Mouse (Mus musculus) cerebellum, postnatal 10 days (tissue): ENCODE data around the gene Vmn1r41.

Source experiments
- DNase-seq, 2 experiments: peaks; one replicate each; pipeline ENCODE4 v3.0.0; 2021; ENCODE audit warnings: mixed read lengths in 2 of 2

The Vmn1r41 gene

DNA sequence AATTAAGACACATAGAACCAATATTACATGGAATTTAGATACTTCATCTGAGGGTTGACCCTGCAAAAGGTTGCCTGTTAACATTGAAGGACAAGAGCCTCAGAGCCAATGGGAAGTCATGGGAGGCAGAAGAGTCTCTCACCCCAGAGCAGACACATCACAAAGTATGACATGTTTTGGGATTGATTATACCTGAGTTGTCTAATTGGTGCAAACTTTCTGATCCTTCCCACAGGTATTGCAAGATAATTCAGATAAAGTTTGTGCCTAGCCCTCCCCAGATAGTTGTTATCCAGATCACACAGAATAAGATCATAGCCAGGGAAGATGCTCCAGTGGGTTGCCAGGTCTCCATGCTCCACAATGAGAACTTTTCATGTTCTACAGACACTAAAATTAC is at the start of gene Vmn1r41:
Gene Vmn1r41, plus strand, starts transcription at position 301 of the 400 bp plus-strand sequence.
- no peak for DNase-seq

DNA sequence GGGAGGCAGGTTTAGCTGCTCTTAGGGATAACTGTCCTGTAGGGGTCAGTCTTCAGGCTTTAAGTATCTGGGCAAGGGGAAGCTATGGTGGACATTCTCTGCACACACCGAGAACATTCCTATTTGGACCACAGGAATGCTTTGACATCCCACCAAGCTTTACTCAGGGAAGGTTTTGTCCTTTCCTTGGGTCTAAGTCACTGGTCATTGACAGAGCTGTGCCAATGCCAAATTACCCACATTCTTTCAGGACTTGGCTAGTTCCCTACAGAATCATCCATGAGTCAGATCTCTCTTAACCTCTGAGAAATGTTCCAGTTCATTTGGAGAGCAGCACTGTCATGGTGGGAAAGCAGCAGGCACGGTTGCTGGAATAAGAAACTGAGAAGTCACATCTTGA is 33.9 kb upstream of the Vmn1r41 start:
- no peak for DNase-seq

DNA sequence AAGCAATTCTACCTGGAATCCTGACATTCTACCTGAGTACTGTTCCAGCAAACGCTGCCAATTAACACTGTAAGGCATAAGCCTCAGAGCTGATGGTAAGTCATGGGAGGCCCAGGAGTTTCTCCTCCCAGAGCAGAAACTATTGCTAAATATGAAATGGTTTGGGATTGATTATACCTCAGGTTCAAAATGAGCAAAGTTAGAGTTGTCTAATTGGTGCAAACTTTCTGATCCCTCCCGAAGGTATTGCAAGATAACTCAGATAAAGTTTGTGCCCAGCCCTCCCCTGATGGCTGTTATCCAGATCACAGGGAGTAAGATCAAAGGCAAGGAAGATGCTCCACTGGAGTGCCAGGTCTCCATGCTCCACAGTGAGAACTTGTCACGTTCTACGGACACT is 33.3 kb upstream of the Vmn1r41 start, which contains the start of gene Vmn1r40:
Gene Vmn1r40, plus strand, starts transcription at position 301 of the 400 bp plus-strand sequence.
- no peak for DNase-seq

GRCm38 (mm10) chr6:89718051-89718450 is 22.5 kb upstream of the Vmn1r41 start:
- DNase-seq, result no peak

DNA sequence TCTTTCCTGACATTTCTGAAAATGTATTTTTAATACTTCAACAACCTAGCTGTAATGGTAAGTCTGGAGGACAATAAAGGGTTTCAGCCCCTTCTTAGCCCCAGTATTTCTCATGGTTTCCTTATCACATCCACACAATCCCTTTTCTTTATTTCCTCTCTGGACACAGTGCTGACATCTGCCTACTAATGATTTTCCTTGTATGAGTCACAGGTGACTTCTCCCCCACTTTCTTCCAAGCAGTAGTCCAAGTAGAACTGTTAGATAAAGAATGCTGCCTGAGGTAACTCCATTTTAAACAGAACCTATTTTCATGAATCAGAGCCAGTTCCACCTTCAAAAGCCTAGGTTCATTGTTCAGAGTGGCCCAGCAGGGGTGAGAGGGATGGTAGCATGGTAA is 2.2 kb downstream of the Vmn1r41 start:
- DNase-seq, result no peak

DNA sequence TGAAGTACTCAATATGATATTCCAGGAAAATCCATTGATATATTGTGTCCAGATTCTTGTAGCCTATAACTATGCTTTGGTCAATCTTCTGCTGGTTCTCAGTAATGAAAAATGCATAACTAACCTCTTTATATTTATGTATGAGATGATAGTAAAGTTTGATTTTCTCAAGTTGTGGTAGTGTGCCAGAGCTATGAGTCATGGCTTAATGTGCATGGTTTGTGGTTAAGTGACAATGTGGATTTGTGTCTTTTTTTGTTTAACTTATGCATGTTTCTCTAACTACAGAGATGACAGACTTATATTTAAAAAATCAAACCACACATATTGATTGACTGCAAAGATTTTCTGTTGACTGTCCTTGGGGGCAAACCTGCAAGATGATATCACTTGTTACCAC is 49.7 kb downstream of the Vmn1r41 start:
- DNase-seq, result no peak
